In genomic region chr2:144369511-144369910, GRCm38 (mm10) we compare ENCODE assay signal across 8 mouse cellular contexts. TPM values are rescaled to one million over a fixed set of nuclear protein-coding genes. Genes with fewer than 3 reads are reported as not detected.
DNase-seq lines count a peak whose midpoint lies in the region; ATAC-seq and TF ChIP-seq lines count a peak whose summit lies in the region.

No protein-coding gene starts in this region.

- WGBS in hindbrain, embryonic 16.5 days = 1% methylated on average over 12 of the region's 12 CpGs

- H3K4me3 ChIP-seq in layer of hippocampus, adult 2 months = peak overlapping the region; percentile 67
- peak overlapping the region; percentile 68 for H3K4me3 ChIP-seq in hindbrain, embryonic 16.5 days (ENCODE audit: low read length)

- peak overlapping the region; percentile 63 for H3K4me2 ChIP-seq in hindbrain, embryonic 16.5 days (ENCODE audit: low read length)

- peaks cover 4% of the 10 kb centered on the region; the same call in 1 of the 2 replicates for H3K36me3 ChIP-seq in hindbrain, embryonic 16.5 days (ENCODE audit: control insufficient read depth, insufficient read depth, low read length)

- no peak for DNase-seq in layer of hippocampus, adult 2 months (ENCODE audit: low spot score in 2 of 2)
- no peak for DNase-seq in layer of hippocampus, adult 9-10 months (ENCODE audit: low spot score)
- no peak for DNase-seq in adrenal gland, postnatal 36 days
- DNase-seq in left cerebral cortex, postnatal 4 days = no peak
- no peak for DNase-seq in ovary, adult 18-20 months (ENCODE audit: low spot score)

- ATAC-seq in common myeloid progenitor, adult 5-6 weeks (replicated peaks; ENCODE audit: low read depth, poor library complexity, severe bottlenecking) = peak; percentile 13
- peak; percentile 48; the same call in 1 of the 2 replicates for ATAC-seq in hindbrain, embryonic 16.5 days
- ATAC-seq in megakaryocyte progenitor cell, adult 5-6 weeks (replicated peaks; ENCODE audit: poor library complexity) = 0 out of 2 replicates have a peak, but pooled peaks have one; percentile 15

- H3K27ac ChIP-seq in layer of hippocampus, adult 2 months = peak overlapping the region; percentile 97
- peak overlapping the region; percentile 95 for H3K27ac ChIP-seq in hindbrain, embryonic 16.5 days (ENCODE audit: low read depth, low read length)

- H3K27me3 ChIP-seq in hindbrain, embryonic 16.5 days (replicated peaks; ENCODE audit: control insufficient read depth, insufficient read depth, low read length) = no peaks in the 10 kb centered on the region

- intact Hi-C loops in left cerebral cortex, postnatal 4 days (cut with DNase I) = no loop called here

- no peak for TF ChIP-seq CTCF in layer of hippocampus, adult 2 months (conservative IDR thresholded peaks at IDR 0.05)

- no peaks in the 10 kb centered on the region for H3K9me3 ChIP-seq in hindbrain, embryonic 16.5 days (ENCODE audit: control insufficient read depth, low read length)

- peaks cover 12% of the 10 kb centered on the region for H3K4me1 ChIP-seq in hindbrain, embryonic 16.5 days (ENCODE audit: control insufficient read depth, insufficient read depth, low read depth, low read length)

- H3K9ac ChIP-seq in hindbrain, embryonic 16.5 days (ENCODE audit: low read depth, low read length) = peak overlapping the region; percentile 79

RNA-seq across cellular contexts. Expression of gene Pet117, which starts 0.7 kb away (rescaled TPM):
- 1 to 10 TPM; 7.7 to 7.9 TPM for total RNA-seq in layer of hippocampus, adult 2 months (2021)
- 19.5 TPM in 1 of 2 replicates, not detected in the other for total RNA-seq in common myeloid progenitor, adult 5-6 weeks (2017)
- 1.3 and 2.2 TPM in 2 replicates for polyA plus RNA-seq in hindbrain, embryonic 16.5 days (2015; fragmentation: Nextera tagmentation; extraction: Ambion mirVana)
- not detected in 2 replicates for total RNA-seq in megakaryocyte progenitor cell, adult 5-6 weeks (2015)
- total RNA-seq in megakaryocyte progenitor cell, adult 5-6 weeks (2017) = 12.3 TPM in 1 of 2 replicates, not detected in the other
- total RNA-seq in adrenal gland, postnatal 36 days (2021) = 1 to 10 TPM; 3.2 to 6.4 TPM
- 1 to 10 TPM; 4.4 to 5.9 TPM for total RNA-seq in left cerebral cortex, postnatal 4 days (2021)

RNA-seq across cellular contexts. Expression of gene Kat14, which starts 0.7 kb away (rescaled TPM):
- 10 to 100 TPM; 31.4 to 32.7 TPM for total RNA-seq in layer of hippocampus, adult 2 months (2021)
- total RNA-seq in common myeloid progenitor, adult 5-6 weeks (2017) = 34.7 and 44.2 TPM in 2 replicates
- polyA plus RNA-seq in hindbrain, embryonic 16.5 days (2015; fragmentation: Nextera tagmentation; extraction: Ambion mirVana) = 23.2 and 29.5 TPM in 2 replicates
- total RNA-seq in megakaryocyte progenitor cell, adult 5-6 weeks (2015) = 44.7 and 63.4 TPM in 2 replicates
- 34.4 and 38.1 TPM in 2 replicates for total RNA-seq in megakaryocyte progenitor cell, adult 5-6 weeks (2017)
- 10 to 100 TPM; 21.4 to 29.6 TPM for total RNA-seq in adrenal gland, postnatal 36 days (2021)
- 10 to 100 TPM; 21.2 to 24.1 TPM for total RNA-seq in left cerebral cortex, postnatal 4 days (2021)

RNA-seq across cellular contexts. Expression of gene Ovol2, which starts 37.6 kb away (rescaled TPM):
- 1 to 10 TPM; 1.1 TPM for total RNA-seq in layer of hippocampus, adult 2 months (2021)
- not detected in 2 replicates for total RNA-seq in common myeloid progenitor, adult 5-6 weeks (2017)
- polyA plus RNA-seq in hindbrain, embryonic 16.5 days (2015; fragmentation: Nextera tagmentation; extraction: Ambion mirVana) = 0.10 TPM in 1 of 2 replicates, not detected in the other
- total RNA-seq in megakaryocyte progenitor cell, adult 5-6 weeks (2015) = not detected in 2 replicates
- total RNA-seq in megakaryocyte progenitor cell, adult 5-6 weeks (2017) = not detected in 2 replicates
- not detected for total RNA-seq in adrenal gland, postnatal 36 days (2021)
- under 1 TPM; 0.64 to 0.77 TPM for total RNA-seq in left cerebral cortex, postnatal 4 days (2021)
